Mouse (Mus musculus): ENCODE measurements around the gene Mat2b.

Gene Mat2b

DNA sequence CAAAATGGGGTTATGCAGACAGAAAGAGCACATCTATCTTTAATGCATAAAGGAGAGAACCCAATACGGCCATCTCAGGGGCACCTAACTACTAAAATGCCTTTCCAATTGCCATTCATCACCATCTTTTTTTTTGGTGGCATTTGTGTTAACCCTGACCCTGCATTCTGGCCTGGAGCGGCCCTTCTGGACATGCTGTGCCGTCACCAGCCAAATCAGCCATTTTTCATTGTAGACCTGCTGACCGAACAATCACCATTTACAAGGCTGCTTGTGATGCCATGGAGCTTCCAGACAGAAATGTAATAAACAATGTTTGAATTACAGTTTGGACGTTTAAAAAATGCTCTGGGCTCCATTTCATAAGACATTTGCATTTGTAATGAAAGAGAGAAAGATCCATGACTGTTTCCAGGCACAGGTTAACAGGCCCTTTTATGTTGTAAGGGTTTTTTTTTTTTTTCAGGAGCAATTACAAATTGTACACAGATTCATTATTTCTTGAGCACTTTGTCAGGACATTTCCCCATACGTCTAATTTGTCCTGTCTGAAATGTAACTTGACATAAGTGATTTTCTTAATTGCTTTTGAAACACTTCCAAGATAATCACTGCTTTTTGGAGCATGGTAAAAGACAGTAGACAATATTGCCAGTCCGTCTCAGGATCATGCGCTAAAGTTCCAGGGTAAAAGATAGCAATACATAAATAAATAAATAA, 45.1 kb downstream of the Mat2b start:
- DNase-seq = no peak

DNA sequence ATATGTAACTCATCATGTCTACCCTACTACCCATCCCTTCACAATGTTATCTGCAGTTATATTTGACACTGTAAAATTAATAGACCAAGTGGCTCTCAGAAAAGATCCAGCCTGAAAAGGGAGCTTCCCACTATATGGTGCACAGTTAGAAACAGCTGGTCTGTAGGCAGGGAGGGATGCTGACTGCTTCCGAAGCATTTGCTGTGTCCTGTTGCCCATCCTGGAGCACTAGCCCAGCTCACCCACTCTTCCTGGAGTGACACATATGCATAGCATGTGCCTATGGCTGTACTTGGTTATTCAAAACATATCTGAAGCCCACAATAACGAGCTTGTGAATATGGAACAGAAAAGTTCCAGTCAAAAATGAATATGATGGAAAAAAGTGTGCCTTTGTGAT, 47.8 kb downstream of the Mat2b start:
- no peak for DNase-seq
